Mouse (Mus musculus) heart, adult 2 months (tissue): ENCODE measurements around the gene Timp2.

Experiments
- CTCF ChIP-seq: fragments of 200-600 bp; IDR thresholded peaks from 2 replicates; pipeline ENCODE4 v1.8.1; 2022; ENCODE audit warnings: antibody characterized with exemption, mild to moderate bottlenecking, moderate library complexity
- EP300 ChIP-seq: fragments of 200-500 bp; IDR thresholded peaks from 2 replicates; pipeline ENCODE4 v1.6.1; 2011; ENCODE audit warnings: low read depth, low read length, control low read depth; ENCODE audit not compliant: insufficient read depth
- POLR2A ChIP-seq: fragments of 200-500 bp; IDR thresholded peaks from 2 replicates; pipeline ENCODE4 v1.6.1; 2011; ENCODE audit warnings: mild to moderate bottlenecking, low read depth, low read length, control low read depth; ENCODE audit not compliant: insufficient read depth

DNA sequence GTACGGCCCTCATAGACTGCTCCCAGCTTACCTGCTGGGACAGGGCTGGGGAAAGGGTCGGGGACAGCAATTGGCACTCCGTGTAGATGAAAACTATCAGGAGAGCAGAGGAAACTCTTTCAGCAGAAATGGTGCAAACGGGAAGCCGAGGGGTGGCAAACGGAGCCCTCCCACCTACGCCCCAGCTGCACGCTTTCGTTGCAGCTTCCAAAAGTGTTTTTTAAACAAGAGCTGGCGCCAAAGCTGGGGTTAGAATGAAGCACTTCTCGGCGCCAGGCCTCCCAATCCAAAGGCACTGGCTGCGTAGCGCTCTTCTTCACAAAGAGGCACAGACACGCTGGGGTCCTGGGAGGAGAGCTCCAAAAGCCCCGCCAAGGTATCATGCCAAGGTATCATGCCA is 24.8 kb downstream of the Timp2 start:
- TF ChIP-seq CTCF (no peak), POLR2A (no peak), EP300 (no peak)
